Mouse (Mus musculus) liver, embryonic 15.5 days (tissue): ENCODE measurements at regions not wholly inside any gene's neighbourhood (a gene's known extent, or its start where the extent isn't known, plus 50 kb on each side); places are given as distances from the start of the nearest gene placed in this dataset.

Source experiments
- ATAC-seq: fragments of 200-750 bp; cut with Nextera tagmentation; 2 replicates; pipeline ENCODE4 v1.8.0; 2017; ENCODE audit warnings: moderate number of reproducible peaks, mild to moderate bottlenecking, moderate library complexity; ENCODE audit not compliant: insufficient read depth
- H3K27ac ChIP-seq: fragments of 300-500 bp; sonication (generic); replicated peaks from 2 replicates; pipeline ENCODE4 v1.5.1; 2015; ENCODE audit warnings: mild to moderate bottlenecking, inconsistent platforms
- H3K27me3 ChIP-seq: fragments of 300-500 bp; sonication (generic); 2 replicates; pipeline ENCODE4 v1.6.1; 2015; ENCODE audit warnings: mild to moderate bottlenecking, inconsistent platforms
- H3K36me3 ChIP-seq: fragments of 300-500 bp; sonication (generic); replicated peaks from 2 replicates; pipeline ENCODE4 v1.6.1; 2015; ENCODE audit warnings: moderate library complexity, mild to moderate bottlenecking, inconsistent platforms
- H3K4me1 ChIP-seq: fragments of 300-500 bp; sonication (generic); replicated peaks from 2 replicates; pipeline ENCODE4 v1.6.1; 2015; ENCODE audit warnings: inconsistent platforms
- H3K4me2 ChIP-seq: fragments of 300-500 bp; sonication (generic); 2 replicates; pipeline ENCODE4 v1.6.1; 2015; ENCODE audit warnings: moderate library complexity, mild to moderate bottlenecking, inconsistent platforms
- H3K4me3 ChIP-seq: fragments of 300-500 bp; sonication (generic); replicated peaks from 2 replicates; pipeline ENCODE4 v1.5.1; 2015; ENCODE audit warnings: mild to moderate bottlenecking, inconsistent platforms
- H3K9ac ChIP-seq: fragments of 300-500 bp; sonication (generic); 2 replicates; pipeline ENCODE4 v1.6.1; 2015; ENCODE audit warnings: moderate library complexity, mild to moderate bottlenecking, inconsistent platforms
- H3K9me3 ChIP-seq: fragments of 300-500 bp; sonication (generic); replicated peaks from 2 replicates; pipeline ENCODE4 v1.6.1; 2016; ENCODE audit warnings: inconsistent platforms
- WGBS: fragments of 180-500 bp; shearing (Covaris S2); methylation state at CpG from one replicate; pipeline ENCODE4 v1.1.7; 2015; ENCODE audit warnings: mixed read lengths; ENCODE audit not compliant: insufficient replicate concordance; 5-methylcytosine and 5-hydroxymethylcytosine counted together

GRCm38 (mm10) chr10:9013549-9013925 is 127.7 kb upstream of the Sash1 start:
- Histone ChIP-seq H3K36me3 (no peaks in the 10 kb centered on the region), H3K27me3 (no peaks in the 10 kb centered on the region), H3K9ac (no peak overlapping the region), H3K4me2 (no peak overlapping the region), H3K9me3 (no peaks in the 10 kb centered on the region), H3K4me3 (no peak overlapping the region), H3K4me1 (no peaks in the 10 kb centered on the region), H3K27ac (no peak overlapping the region)
- ATAC-seq: no peak
- 64% methylated on average over 3 of the region's 3 CpGs for WGBS

DNA sequence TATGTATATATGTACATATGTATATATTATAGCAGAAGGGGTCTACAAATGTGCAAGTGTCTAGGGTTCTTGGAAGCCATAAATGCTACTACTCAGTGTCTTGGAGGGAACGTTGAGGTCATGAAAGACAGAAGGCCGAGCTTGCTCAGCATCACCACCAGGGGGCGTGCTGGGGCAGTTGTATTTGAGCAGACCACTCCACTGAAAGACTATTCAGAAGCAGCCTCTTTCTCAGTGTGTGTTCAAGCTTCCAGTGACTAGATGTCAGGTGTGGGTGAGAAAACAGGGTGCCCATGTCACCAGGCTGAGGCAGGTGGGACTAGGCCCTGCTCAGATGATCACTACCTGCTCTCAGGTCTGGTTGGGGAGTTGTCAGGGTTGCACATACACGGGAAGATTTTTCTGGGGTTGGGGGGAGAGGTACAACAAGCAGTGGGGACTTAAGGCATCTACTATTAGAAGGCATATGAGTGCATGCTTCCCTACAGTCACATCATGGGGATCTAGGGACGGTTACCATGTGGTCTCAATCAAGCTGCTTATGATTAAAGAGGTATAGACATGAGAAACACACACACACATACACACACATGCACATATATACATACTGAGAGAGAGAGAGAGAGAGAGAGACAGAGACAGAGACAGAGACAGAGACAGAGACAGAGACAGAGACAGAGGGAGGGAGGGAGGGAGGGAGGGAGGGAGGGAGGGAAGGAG is 127.1 kb upstream of the Sash1 start:
- WGBS: 23% methylated on average over 5 of the region's 5 CpGs
- no peak for ATAC-seq

DNA sequence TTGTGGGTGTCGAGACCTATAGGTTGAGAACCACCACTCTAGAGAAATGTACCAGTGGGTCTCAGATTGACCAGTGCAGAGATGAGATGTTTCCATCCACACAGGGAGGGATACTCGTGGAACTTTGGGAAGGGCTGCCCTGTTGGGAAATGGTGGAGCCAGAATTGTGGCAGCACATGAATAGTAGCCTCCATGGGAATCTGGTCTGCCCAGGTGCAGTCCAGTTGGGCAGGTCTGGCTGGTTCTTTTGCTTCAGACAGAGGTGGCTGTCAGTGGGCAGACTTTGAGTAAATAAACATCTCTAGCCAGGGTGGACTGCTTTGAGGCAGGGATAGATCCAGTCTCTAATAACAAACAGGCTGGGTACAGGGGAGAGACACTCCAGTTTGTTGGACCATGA is 126.0 kb upstream of the Sash1 start:
- H3K4me1 ChIP-seq: no peaks in the 10 kb centered on the region
- no peak overlapping the region for H3K4me2 ChIP-seq
- no peak for ATAC-seq
- H3K9me3 ChIP-seq: no peaks in the 10 kb centered on the region
- 45% methylated on average over 2 of the region's 2 CpGs for WGBS
- H3K36me3 ChIP-seq: no peaks in the 10 kb centered on the region
- H3K9ac ChIP-seq: no peak overlapping the region
- H3K4me3 ChIP-seq: no peak overlapping the region
- H3K27ac ChIP-seq: no peak overlapping the region
- no peaks in the 10 kb centered on the region for H3K27me3 ChIP-seq

More for the DNA sequence above, 127.1 kb upstream of the Sash1 start:
- Histone ChIP-seq H3K4me2 (no peak overlapping the region), H3K27me3 (no peaks in the 10 kb centered on the region), H3K4me3 (no peak overlapping the region), H3K9me3 (no peaks in the 10 kb centered on the region), H3K36me3 (no peaks in the 10 kb centered on the region), H3K27ac (no peak overlapping the region), H3K9ac (no peak overlapping the region), H3K4me1 (no peaks in the 10 kb centered on the region)

DNA sequence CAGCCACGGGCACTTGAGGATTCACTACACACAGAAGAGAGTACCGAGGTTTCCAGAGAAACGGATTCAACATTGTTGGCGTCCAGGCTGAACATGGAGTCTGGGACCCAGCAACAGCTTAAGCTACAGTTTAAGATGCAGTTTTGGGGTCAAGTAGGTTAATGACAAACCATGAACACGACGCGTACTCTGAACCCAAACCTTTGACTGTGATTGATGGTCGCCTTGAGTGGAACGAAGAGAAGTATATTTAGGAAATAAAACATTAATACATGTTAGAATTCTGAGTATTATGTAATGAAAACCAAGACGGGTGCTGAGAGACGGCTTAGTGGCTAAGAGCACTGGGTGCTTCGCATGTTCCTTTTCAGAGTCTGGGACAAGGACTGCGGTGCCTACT is 124.3 kb upstream of the Sash1 start:
- Histone ChIP-seq H3K4me2 (no peak overlapping the region), H3K4me1 (no peaks in the 10 kb centered on the region), H3K27me3 (no peaks in the 10 kb centered on the region), H3K4me3 (no peak overlapping the region), H3K27ac (no peak overlapping the region), H3K9me3 (no peaks in the 10 kb centered on the region), H3K9ac (no peak overlapping the region), H3K36me3 (no peaks in the 10 kb centered on the region)
- ATAC-seq: no peak
- 76% methylated on average over 13 of the region's 13 CpGs for WGBS

DNA sequence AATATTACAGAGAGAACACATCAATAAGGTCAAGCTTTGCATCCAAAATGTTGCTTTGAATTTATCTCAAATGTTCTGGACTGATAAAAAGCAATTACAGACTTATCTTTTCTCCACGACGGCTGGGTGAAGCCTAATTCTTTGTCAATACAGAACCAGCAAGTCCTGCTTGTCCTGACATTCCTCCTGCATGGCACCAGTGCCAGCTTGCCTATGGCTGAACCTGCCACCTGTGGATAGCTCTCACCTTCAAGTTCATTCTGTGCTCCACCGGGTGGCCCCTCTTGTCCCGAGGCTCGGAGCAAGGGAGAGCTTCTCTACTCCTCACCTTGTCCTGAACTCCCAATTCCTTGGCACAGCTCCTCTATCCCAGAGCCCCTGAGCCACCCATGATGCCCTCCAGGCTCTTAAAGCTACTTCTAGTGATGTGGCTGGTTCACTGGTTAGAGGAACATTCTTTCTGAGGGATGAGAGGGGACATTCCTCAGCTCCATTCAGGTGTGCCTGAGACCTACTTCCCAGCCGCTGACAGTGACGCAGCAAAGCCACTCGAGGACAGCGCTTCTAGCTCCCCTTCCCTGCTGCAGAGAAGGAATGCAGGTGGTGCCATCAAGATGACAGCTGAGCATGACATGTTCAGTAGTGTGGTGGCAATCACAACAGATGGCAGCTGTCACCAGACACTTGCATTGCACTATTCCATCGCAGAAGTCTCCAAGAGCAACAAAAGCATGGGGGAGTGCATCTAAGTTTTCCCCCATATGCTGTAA is 119.5 kb upstream of the Sash1 start:
- Histone ChIP-seq H3K27ac (no peak overlapping the region), H3K4me3 (no peak overlapping the region), H3K27me3 (no peaks in the 10 kb centered on the region), H3K9me3 (no peaks in the 10 kb centered on the region), H3K4me1 (no peaks in the 10 kb centered on the region), H3K4me2 (no peak overlapping the region), H3K36me3 (no peaks in the 10 kb centered on the region), H3K9ac (no peak overlapping the region)
- no peak for ATAC-seq
- 61% methylated on average over 10 of the region's 10 CpGs for WGBS

DNA sequence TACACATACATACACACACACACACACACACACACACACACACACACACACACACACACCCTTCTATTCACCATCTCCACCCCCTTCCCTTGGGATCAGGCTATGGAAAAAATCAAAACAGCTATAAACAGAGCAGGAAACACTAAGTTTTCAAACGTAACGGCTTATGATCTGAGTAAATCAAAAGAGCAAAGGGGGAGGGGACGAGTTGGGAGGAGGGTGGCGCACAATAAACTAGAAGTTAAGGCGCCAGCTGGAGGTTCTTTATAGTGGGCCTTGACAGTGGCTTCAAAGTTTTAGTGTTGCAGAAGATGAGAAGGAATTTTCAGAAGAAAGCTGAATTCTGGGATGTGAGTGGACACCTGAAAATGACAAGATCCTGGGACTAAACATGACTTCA is 116.4 kb upstream of the Sash1 start:
- Histone ChIP-seq H3K4me1 (no peaks in the 10 kb centered on the region), H3K27me3 (no peaks in the 10 kb centered on the region), H3K36me3 (no peaks in the 10 kb centered on the region), H3K4me2 (no peak overlapping the region), H3K9me3 (no peaks in the 10 kb centered on the region), H3K9ac (no peak overlapping the region), H3K27ac (no peak overlapping the region), H3K4me3 (no peak overlapping the region)
- no peak for ATAC-seq
- WGBS: 59% methylated on average over 5 of the region's 5 CpGs

- H3K27ac ChIP-seq: no peak overlapping the region
- 41% methylated on average over 5 of the region's 5 CpGs for WGBS
- no peak for ATAC-seq
Measured at GRCm38 (mm10) chr10:8998758-8999398, 113.0 kb upstream of the Sash1 start.

DNA sequence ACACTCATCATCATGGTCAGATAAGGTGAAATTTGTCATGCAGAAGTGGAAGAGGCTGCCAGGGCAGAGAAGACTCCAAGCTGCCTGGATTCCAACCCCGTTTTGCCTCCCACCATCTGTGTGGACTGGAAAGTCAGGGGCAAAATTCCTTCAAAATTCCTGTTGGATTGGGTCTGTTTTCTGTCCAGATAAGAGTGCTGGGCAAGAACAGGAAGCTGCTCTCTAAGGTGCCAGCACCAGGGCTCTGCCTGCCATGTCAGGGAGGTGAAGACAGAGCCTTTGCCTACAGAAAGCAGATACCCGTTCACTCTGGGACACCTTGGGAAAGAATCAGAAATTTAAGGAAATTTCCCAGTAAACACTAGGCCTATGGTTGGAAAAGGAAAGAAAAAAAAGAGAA is 112.5 kb upstream of the Sash1 start:
- ATAC-seq: no peak
- H3K4me3 ChIP-seq: no peak overlapping the region
- H3K27me3 ChIP-seq: no peaks in the 10 kb centered on the region
- H3K27ac ChIP-seq: no peak overlapping the region
- no peaks in the 10 kb centered on the region for H3K36me3 ChIP-seq
- H3K4me1 ChIP-seq: no peaks in the 10 kb centered on the region
- WGBS: 42% methylated on average over 2 of the region's 2 CpGs
- H3K9ac ChIP-seq: no peak overlapping the region
- H3K4me2 ChIP-seq: no peak overlapping the region
- no peaks in the 10 kb centered on the region for H3K9me3 ChIP-seq

More at GRCm38 (mm10) chr10:8998758-8999398, 113.0 kb upstream of the Sash1 start:
- Histone ChIP-seq H3K27me3 (no peaks in the 10 kb centered on the region), H3K9me3 (no peaks in the 10 kb centered on the region), H3K9ac (no peak overlapping the region), H3K4me3 (no peak overlapping the region), H3K4me2 (no peak overlapping the region), H3K36me3 (no peaks in the 10 kb centered on the region), H3K4me1 (no peaks in the 10 kb centered on the region)

- ATAC-seq: no peak
- Histone ChIP-seq H3K4me3 (no peak overlapping the region), H3K4me2 (no peak overlapping the region), H3K36me3 (no peaks in the 10 kb centered on the region), H3K4me1 (no peaks in the 10 kb centered on the region), H3K27me3 (no peaks in the 10 kb centered on the region), H3K9ac (no peak overlapping the region), H3K9me3 (no peaks in the 10 kb centered on the region), H3K27ac (no peak overlapping the region)
- 34% methylated on average over 3 of the region's 3 CpGs for WGBS
Measured at GRCm38 (mm10) chr10:8995097-8995496, 109.2 kb upstream of the Sash1 start.

DNA sequence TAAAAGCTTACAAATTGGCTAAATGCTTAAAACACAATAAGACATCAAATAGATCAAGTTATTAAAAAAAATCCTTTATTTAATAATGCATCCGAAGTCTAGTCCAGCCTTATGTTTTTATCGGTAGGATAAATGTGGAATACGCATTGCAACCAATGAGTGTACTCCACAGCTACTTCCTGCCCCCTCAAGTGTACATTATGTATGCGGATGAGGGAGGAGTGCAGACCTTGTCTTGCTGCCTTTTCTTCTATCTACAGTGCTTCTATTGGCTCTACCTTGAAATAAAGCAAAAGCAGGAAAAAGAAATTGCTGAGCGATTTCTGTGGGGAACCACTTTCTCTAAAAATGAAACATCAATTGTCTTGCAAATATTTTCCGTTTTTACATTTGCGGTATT is 100.5 kb upstream of the Sash1 start:
- Histone ChIP-seq H3K4me1 (no peaks in the 10 kb centered on the region), H3K4me2 (no peak overlapping the region), H3K36me3 (no peaks in the 10 kb centered on the region), H3K27me3 (no peaks in the 10 kb centered on the region), H3K9ac (no peak overlapping the region), H3K27ac (no peak overlapping the region), H3K9me3 (no peaks in the 10 kb centered on the region), H3K4me3 (no peak overlapping the region)
- no peak for ATAC-seq
- WGBS: 73% methylated on average over 7 of the region's 7 CpGs

DNA sequence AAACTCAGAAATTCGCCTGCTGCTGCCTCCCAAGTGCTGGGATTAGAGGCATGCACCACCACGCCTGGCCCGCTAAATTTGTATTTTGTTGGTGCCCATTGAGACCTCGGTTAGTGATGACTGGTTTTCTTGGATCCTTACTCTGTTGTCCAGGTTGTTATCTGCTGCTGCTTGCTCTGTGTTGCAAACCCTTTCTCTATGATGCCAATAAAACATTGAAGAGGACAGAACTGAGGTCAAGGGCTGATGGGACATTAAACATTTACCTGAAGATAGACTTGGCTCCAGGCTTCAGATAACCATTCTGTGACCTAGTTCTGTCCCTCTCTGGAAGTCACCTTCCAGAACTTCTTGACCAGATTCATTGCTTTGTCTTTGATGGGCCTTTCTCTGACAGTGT is 97.5 kb upstream of the Sash1 start:
- H3K9ac ChIP-seq: no peak overlapping the region
- 62% methylated on average over 4 of the region's 4 CpGs for WGBS
- no peak overlapping the region for H3K4me2 ChIP-seq
- H3K27ac ChIP-seq: no peak overlapping the region
- no peaks in the 10 kb centered on the region for H3K27me3 ChIP-seq
- H3K4me3 ChIP-seq: no peak overlapping the region
- H3K4me1 ChIP-seq: no peaks in the 10 kb centered on the region
- H3K9me3 ChIP-seq: no peaks in the 10 kb centered on the region
- H3K36me3 ChIP-seq: no peaks in the 10 kb centered on the region
- ATAC-seq: no peak
